Mouse (Mus musculus) lung, adult 2 months (tissue): ENCODE measurements around the gene Csta1.

ENCODE experiments used
- CTCF ChIP-seq: fragments of 200-500 bp; IDR thresholded peaks from 2 replicates; pipeline ENCODE4 v1.5.1; 2011; ENCODE audit warnings: mild to moderate bottlenecking, low read length, control low read depth; ENCODE audit not compliant: insufficient read depth
- POLR2A ChIP-seq: fragments of 200-500 bp; IDR thresholded peaks from 2 replicates; pipeline ENCODE4 v1.6.1; 2011; ENCODE audit warnings: low read depth, mild to moderate bottlenecking, control low read depth, low read length, borderline replicate concordance; ENCODE audit errors: extremely low read depth

DNA sequence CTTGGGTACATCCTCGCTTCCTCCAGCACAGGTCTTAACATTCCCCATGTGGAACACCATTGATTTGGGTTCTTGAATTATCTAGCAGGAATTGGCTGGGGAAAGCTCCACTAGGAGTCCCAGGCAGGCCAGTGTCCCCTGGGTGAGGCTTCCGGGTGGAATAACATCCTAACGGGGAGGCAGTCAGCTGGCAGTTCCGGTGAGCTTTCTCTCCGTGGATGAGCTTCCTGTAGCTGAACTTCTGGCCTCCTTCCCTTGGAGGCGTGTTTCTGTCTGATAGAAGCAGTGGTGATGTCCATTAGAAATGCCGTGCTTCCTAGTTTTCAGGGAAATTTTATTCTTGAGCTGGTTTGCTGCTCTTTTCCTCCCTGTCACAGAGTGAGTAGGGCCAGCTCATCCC lies 42.0 kb downstream of the Csta1 start:
- TF ChIP-seq CTCF (no peak), POLR2A (no peak)
